10 mouse cellular contexts compared by ENCODE assay signal in the genomic region with DNA sequence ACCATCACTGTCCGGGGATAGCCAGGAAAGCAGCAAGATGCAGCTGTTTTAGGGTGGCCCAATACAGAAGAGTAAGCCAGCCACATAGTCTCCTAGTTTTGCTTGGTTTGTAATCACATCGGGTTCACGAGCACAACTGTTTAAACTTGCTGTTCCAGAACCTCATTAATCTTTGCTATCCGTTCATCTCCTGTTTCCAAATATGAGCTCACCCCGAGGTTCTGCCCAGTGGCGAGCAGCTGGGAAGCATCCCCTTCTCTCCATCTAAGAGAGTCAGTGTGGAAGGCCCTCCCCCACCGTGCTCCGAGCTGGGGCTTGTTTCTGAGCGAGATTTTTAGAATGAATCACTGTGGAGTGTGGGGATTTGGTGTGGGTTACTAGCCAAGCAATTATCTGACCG.
DNase-seq lines count a peak whose midpoint lies in the region; ATAC-seq and TF ChIP-seq lines count a peak whose summit lies in the region.
"Had no signal": no experiment of that assay in that cellular context is flagged by ENCODE, and none has a peak within 500 bp of the region (broad histone marks: within the 10 kb centered on the region; RNA-seq: fewer than 3 reads in every experiment).

No protein-coding gene starts in this region.

- H3K36me3 ChIP-seq in lung, embryonic 14.5 days (ENCODE audit: insufficient read depth), result no peaks in the 10 kb centered on the region
- no peaks in the 10 kb centered on the region for H3K36me3 ChIP-seq in forebrain, embryonic 14.5 days (ENCODE audit: control insufficient read depth, insufficient read depth, low read length)

- TF ChIP-seq CTCF in lung, embryonic 14.5 days (IDR thresholded peaks at IDR 0.05; ENCODE audit: low read depth), result no peak

- H3K27me3 ChIP-seq in lung, embryonic 14.5 days (ENCODE audit: insufficient read depth, low read length), result no peaks in the 10 kb centered on the region
- H3K27me3 ChIP-seq in forebrain, embryonic 14.5 days (replicated peaks; ENCODE audit: control insufficient read depth, insufficient read depth, low read length), result no peaks in the 10 kb centered on the region

- peak; percentile 98 for ATAC-seq in lung, embryonic 14.5 days (ENCODE audit: insufficient read depth)
- ATAC-seq in forebrain, embryonic 14.5 days, result no peak
- ATAC-seq: hindbrain, postnatal 0 days had no signal

- peak; percentile 32 for DNase-seq in ovary, postnatal 36 days (ENCODE audit: low spot score)
- no peak for DNase-seq in ovary, postnatal 10 days (ENCODE audit: low spot score)
- peak; percentile 68 to 75 for DNase-seq in heart, postnatal 14 days
- peak; percentile 96 for DNase-seq in lung, embryonic 14.5 days
- no peak for DNase-seq in cerebellum, adult 11 months
- DNase-seq in forebrain, embryonic 14.5 days (ENCODE audit: low spot score), result no peak
- DNase-seq in frontal cortex, adult 2 months (ENCODE audit: extremely low spot score in 1 of 2, low spot score in 1 of 2), result no peak
- DNase-seq in frontal cortex, postnatal 14 days (ENCODE audit: low spot score in 2 of 2), result no peak

- H3K27ac ChIP-seq in lung, embryonic 14.5 days (ENCODE audit: low read depth), result peak overlapping the region; percentile 85; the same call in 1 of the 2 replicates
- no peak overlapping the region for H3K27ac ChIP-seq in forebrain, embryonic 14.5 days (ENCODE audit: low read depth, low read length)
- H3K27ac ChIP-seq: hindbrain, postnatal 0 days had no signal

- intact Hi-C loops in heart, postnatal 14 days (cut with DNase I), result loop anchor here (10.0 kb wide), 1 partner anchor 235 kb away; no protein-coding TSS in a partner anchor

- no peak overlapping the region for H3K9ac ChIP-seq in lung, embryonic 14.5 days
- H3K9ac ChIP-seq in forebrain, embryonic 14.5 days (ENCODE audit: low read length), result no peak overlapping the region

- no peak overlapping the region for H3K4me3 ChIP-seq in lung, embryonic 14.5 days (ENCODE audit: low read depth, low read length)
- H3K4me3 ChIP-seq in forebrain, embryonic 14.5 days (ENCODE audit: low read depth, low read length), result no peak overlapping the region
- H3K4me3 ChIP-seq: megakaryocyte, embryonic 14.5 days had no signal

- peaks cover 20% of the 10 kb centered on the region for H3K4me1 ChIP-seq in lung, embryonic 14.5 days (ENCODE audit: insufficient read depth)
- H3K4me1 ChIP-seq in forebrain, embryonic 14.5 days (ENCODE audit: control insufficient read depth, insufficient read depth, low read length), result peaks cover 3% of the 10 kb centered on the region; the same call in 1 of the 2 replicates
- H3K4me1 ChIP-seq: megakaryocyte, embryonic 14.5 days had no signal

- 22% methylated on average over 10 of the region's 10 CpGs for WGBS in lung, embryonic 14.5 days
- WGBS in forebrain, embryonic 14.5 days, result 80% methylated on average over 10 of the region's 10 CpGs

- H3K9me3 ChIP-seq in lung, embryonic 14.5 days (ENCODE audit: low read depth, low read length), result no peaks in the 10 kb centered on the region
- no peaks in the 10 kb centered on the region for H3K9me3 ChIP-seq in forebrain, embryonic 14.5 days (replicated peaks; ENCODE audit: control insufficient read depth, low read length)
- H3K9me3 ChIP-seq: megakaryocyte, embryonic 14.5 days had no signal

- no peak overlapping the region for H3K4me2 ChIP-seq in lung, embryonic 14.5 days
- H3K4me2 ChIP-seq in forebrain, embryonic 14.5 days (ENCODE audit: low read length), result no peak overlapping the region

Comparison
In these comparisons a context has a peak if more than half of its experiments do, and no peak if none do; other contexts are left out.
1. DNase-seq: peak in ovary, postnatal 36 days (single experiment), heart, postnatal 14 days (2 of 2) and lung, embryonic 14.5 days (single experiment); none in ovary, postnatal 10 days (single experiment), cerebellum, adult 11 months (single experiment), forebrain, embryonic 14.5 days (single experiment), frontal cortex, adult 2 months (0 of 2) and frontal cortex, postnatal 14 days (0 of 2).